Mouse (Mus musculus) hematopoietic stem cell, adult 5-6 weeks (primary cell): ENCODE data around the gene Lurap1. TPM values are rescaled to one million over a fixed set of nuclear protein-coding genes. Genes with fewer than 3 reads are reported as not detected.
A peak's percentile ranks its signal among the peaks of the same experiment; 100 is the strongest.

ENCODE experiments used
- ATAC-seq, 2 experiments: fragments of 125-278 bp in 1 of 2; replicated peaks in 1 of 2; 2 replicates each; pipeline ENCODE4 v1.8.0; 2016 to 2017; ENCODE audit warnings: inconsistent platforms in 2 of 2, mild to moderate bottlenecking in 2 of 2, moderate number of reproducible peaks in 2 of 2, low read depth in 1 of 2, moderate TSS enrichment in 1 of 2; ENCODE audit not compliant: low FRiP score in 2 of 2, poor library complexity in 2 of 2, severe bottlenecking in 2 of 2, insufficient read depth in 1 of 2, low TSS enrichment in 1 of 2
- total RNA-seq: library from RNA; stranded (forward); fragments of 172-1452, 232-1000 nt; gene quantifications from 2 replicates; pipeline ENCODE4 v1.2.3, GENCODE M21; 2017

Gene Lurap1
- total RNA-seq, 1 experiment from 2014 or later, result 2.7 TPM

DNA sequence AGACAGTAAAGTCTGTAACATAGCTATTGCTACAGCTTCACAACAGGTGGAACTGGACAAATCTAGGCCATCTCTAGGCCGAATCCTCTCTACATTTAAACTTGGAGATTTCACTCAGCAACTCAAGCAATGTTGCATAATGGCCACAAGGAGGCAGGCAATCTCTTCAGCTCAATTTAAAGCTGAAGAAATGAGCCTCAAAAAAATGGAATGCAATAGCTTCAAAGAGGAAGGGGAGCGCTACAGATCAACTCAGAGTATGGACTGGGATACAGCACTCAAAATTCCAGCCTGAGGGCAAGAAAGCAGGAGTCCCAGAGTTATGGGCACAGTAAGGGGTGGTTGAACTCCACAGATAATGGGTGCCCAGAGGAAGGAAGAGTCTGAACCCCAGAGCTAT lies 16.1 kb downstream of the Lurap1 start:
- peak; percentile 78 to 79 for ATAC-seq

GRCm38 (mm10) chr4:116133126-116133525 lies 18.0 kb downstream of the Lurap1 start:
- no peak for ATAC-seq

GRCm38 (mm10) chr4:116127956-116128355 lies 23.2 kb downstream of the Lurap1 start:
- no peak for ATAC-seq

DNA sequence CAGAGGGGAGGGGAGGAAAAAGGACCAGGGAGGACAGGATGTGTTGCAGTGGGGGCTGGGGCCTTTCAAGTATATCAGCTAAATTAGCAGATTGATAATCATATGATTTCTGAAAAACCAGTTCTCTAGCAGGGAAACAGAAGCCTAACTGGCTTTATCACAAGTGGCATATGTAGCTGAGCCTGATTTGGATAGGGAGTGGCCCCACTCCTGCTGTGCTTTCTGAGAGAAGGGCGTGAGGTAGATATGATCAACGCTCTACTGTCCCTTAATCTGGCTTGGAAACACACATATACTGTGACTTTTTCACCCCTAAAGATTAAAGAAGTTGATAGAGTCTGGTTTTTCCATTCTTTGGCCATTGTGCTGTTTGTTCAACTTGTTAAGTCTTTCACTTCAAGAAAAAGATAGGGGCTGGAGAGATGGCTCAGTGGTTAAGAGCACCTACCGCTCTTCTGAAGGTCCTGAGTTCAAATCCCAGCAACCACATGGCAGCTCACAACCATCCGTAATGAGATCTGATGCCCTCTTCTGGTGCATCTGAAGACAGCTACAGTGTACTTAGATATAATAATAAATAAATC lies 25.2 kb downstream of the Lurap1 start:
- ATAC-seq, result no peak

DNA sequence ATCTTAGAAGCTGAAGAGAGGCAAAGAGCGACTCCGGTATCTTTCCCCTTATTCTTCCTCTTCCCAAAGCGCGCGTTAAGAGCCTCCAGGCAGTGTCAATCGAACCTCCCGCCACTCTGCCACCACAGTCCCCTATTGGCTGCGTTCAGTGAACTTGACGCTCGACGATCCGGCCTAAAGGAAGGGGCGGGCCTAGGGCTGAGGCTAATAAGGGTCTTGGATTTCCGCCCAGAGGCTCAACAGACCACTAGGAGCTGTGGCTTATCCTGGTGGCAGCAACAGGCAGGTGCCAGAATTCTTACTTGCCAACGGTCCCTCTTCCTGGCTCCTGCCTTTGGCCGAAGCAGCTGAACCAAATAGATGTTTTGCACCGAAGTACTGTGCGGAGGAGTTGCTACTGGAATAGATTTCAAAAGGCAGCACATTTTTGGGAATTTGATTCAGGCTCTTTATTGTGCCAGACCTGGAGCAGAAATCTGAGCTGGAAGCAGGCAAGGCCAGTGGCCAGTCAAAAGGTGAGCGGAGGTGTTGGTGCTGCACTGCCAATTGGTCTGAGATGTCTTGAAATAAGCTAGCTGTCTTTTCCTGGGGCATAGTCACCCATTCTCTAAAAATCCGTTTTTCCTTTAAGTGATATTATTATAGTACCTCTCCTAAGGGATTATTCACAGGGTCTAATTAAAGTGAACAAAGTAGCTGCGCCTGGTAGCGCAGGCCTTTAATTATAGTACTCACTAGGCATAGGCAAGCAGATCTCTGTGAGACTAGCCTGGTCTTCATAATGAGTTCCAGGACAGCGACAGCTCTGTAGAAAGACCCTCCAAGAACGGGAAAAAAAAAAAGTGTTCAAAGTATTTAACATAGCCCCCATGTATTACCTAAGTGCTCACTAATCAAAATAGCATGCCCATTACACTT lies 27.3 kb downstream of the Lurap1 start, which contains the start of the genes Rad54l and Pomgnt1:
Gene Rad54l (minus strand): TSS at position 89 of the 918 bp plus-strand sequence.
Gene Pomgnt1 (plus strand): TSS at position 239 of the 918 bp plus-strand sequence.
- peak; percentile 97 to 98 for ATAC-seq

DNA sequence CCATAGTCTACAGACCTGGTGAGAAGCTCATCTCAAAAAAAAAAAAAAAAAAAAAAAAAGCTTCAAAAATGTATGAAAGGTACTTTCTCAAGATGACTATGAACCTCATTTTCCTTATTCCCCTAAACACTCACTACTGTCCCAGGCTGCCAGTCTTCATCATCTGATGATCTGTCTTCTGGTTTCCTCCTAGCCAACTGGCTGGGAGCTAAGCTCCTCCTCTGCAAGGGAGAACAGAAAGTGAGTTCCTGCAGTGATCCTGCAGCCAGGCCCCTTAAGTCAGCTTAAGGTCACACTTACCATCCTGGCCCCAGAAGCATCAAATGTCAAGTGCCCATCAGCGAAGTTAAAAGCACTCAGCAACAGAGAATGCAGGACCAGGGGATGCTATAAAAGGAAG lies 28.4 kb downstream of the Lurap1 start:
- peak in 1 of 2 experiments; percentile 17; a peak in 1 of 4 replicates for ATAC-seq

DNA sequence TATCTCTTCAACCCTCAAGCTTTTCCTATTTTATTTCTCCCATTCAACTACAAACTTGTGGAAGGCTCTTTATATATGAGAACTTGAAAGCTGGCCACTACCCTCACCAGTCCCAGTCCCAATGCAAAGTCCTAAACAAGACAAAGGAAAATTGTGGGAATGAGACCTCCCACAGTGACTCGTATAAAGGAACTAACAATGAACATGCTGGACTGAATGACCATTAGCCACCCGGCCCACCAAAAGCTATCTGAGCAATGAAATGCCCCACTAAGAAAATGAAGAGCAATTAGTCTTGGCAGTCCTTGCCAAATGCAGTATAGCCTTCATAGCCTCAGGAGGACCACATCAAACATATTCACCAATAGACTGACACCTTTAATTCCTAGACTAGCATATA lies 39.7 kb downstream of the Lurap1 start:
- ATAC-seq, result no peak

DNA sequence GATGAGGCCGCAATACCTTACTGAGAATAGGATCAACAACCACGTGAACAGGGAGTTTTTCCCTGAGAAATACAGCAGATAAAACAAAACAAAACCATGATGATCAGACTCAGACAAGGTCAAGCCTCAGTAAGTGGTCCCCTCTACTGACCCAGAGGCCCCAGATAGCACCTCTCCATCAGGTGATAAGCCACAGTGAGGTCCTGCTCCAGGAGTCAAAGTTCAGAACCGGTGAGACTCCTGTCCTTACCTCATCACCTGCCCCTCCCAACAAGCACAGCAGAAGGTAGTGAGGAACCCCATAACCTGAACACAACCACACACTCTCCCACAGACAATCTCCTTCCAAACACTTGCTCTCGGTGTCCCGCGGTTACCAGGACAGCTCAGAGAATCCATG lies 40.4 kb downstream of the Lurap1 start:
- no peak for ATAC-seq

- no peak for ATAC-seq
Measured at GRCm38 (mm10) chr4:116105278-116105677, 45.9 kb downstream of the Lurap1 start.

- ATAC-seq, result no peak
Measured at GRCm38 (mm10) chr4:116100959-116101358, 50.2 kb downstream of the Lurap1 start.

DNA sequence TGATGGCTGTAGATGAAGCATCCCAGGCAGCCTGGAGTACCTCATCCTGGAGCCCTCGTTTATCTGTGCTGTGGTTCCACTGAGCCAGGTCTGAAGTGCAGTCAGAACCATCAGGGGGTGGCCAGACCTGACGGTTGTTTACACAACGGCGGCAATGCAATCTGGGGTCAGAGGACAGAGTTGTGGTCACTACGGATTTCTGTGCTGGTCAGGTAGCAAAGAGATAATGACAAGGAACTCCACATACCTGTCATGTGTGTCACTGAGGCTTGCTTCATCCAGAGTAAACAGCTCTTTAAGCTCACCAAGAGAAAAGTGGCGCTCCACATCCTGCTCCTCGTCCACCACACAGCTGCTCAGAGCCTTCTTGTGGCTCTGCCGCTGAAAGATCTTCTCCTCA lies 53.9 kb downstream of the Lurap1 start:
- no peak for ATAC-seq

DNA sequence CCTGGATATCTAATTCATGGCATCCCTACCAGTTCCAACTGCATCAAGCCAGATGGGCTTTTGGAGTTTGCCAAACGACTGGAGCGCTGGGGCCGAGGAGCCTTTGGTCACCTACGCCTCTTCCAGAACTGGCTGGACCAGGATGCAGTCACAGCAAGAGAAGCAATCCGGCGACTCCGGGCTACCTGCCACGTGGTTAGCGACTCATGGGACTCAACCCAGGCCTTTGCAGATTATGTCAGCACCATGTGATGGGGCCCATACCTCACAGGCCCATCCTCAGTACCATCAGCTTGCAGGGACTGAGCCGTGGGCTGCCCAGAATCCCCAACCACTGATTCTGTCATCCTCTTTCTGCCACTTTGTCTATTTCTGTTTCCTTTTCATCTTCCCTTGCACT lies 54.8 kb downstream of the Lurap1 start:
- ATAC-seq, result no peak

DNA sequence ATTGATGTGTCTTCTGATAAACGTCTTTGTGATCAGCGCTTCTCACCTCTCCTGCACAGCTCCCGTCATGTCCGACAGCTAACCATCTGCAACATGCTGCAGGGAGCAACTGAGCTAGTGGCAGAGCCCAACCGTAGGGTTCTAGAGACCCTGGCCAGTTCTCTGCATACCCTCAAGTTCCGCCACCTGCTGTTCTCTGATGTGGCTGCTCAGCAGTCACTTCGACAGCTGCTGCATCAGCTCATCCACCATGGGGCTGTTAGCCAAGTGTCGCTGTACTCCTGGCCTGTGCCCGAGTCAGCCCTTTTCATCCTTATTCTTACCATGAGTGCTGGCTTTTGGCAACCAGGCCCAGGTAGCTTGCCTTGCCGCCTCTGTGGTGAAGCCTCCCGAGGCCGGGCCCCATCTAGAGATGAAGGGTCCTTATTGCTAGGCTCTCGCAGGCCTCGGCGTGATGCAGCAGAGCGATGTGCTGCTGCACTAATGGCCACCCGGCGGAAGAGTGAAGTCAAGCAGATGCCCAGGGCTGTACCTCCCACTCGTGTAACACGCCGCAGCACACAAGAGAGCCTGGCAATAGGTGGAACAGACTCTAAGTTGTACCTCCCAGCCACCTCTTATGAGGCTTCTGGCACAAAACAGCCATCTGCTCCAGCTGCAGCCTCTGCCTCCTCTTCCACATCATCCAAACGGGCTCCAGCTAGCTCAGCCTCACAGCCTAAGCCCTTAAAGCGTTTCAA lies 62.5 kb downstream of the Lurap1 start:
- ATAC-seq, result no peak; a peak in 1 of 4 replicates

Other genes starting within 250 kb of the Lurap1 start
- not detected in 2 replicates for gene Dmbx1, start 211.4 kb downstream of the Lurap1 start, total RNA-seq
- gene Faah, start 133.4 kb downstream of the Lurap1 start, total RNA-seq, result 10.6 and 20.4 TPM in 2 replicates
- gene Nsun4, start 97.5 kb downstream of the Lurap1 start, total RNA-seq, result 12.1 and 21.3 TPM in 2 replicates
- gene Uqcrh, start 76.3 kb downstream of the Lurap1 start, total RNA-seq, result 259 and 445 TPM in 2 replicates
- 11.8 and 20.5 TPM in 2 replicates for gene Lrrc41, start 76.1 kb downstream of the Lurap1 start, total RNA-seq
- gene Rad54l, start 27.6 kb downstream of the Lurap1 start, total RNA-seq, result 16.8 and 17.9 TPM in 2 replicates
- 14.2 and 21.8 TPM in 2 replicates for gene Pomgnt1, start 27.5 kb downstream of the Lurap1 start, total RNA-seq
- gene Tspan1, start 16.3 kb upstream of the Lurap1 start, total RNA-seq, result not detected in 2 replicates
- gene 1700042G07Rik, start 22.0 kb upstream of the Lurap1 start, total RNA-seq, result not detected in 2 replicates
- gene Gm49337, start 22.0 kb upstream of the Lurap1 start, total RNA-seq, result not detected in 2 replicates
- gene Pik3r3, start 70.3 kb upstream of the Lurap1 start, total RNA-seq, result 0.75 and 3.7 TPM in 2 replicates